Mouse (Mus musculus): ENCODE measurements around the gene Neurog2.

The Neurog2 gene

GRCm38 (mm10) chr3:127642211-127642610, 9.3 kb downstream of the Neurog2 start:
- DNase-seq (ENCODE audit: low read depth, low spot score) = no peak

DNA sequence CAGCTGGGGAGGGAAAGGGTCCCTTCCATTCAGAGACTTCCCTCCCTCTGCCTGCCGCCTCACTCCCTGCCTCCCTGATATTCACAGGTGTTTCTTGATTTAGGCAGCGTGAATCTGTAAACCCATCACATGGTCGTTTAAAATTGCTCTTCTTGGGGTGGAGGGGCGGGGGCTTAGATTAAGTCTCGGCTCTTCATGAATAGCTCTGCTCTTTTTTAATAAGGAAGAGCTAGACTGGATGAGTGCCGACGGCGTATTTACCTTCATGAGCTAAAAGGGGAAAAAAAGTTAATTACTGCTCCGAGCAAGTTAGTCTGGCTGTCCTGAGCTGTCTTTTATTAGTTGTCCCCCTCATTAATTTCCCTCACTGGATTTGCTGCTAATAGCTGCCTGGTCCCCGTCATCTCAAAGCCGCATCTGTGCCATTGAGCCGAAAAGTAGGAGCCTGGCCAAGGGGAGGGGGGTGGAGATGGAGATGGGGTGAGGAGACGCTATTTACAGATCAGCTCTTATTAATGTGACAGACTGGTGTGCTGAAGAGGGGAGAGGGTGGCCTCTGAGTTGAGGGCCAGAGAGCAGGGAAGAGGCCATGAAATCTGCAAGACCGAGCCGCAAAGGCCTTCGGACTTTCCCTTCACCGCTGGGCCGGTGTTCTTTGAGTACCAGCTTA, 13.4 kb downstream of the Neurog2 start:
- no peak for DNase-seq (ENCODE audit: low read depth, low spot score)

DNA sequence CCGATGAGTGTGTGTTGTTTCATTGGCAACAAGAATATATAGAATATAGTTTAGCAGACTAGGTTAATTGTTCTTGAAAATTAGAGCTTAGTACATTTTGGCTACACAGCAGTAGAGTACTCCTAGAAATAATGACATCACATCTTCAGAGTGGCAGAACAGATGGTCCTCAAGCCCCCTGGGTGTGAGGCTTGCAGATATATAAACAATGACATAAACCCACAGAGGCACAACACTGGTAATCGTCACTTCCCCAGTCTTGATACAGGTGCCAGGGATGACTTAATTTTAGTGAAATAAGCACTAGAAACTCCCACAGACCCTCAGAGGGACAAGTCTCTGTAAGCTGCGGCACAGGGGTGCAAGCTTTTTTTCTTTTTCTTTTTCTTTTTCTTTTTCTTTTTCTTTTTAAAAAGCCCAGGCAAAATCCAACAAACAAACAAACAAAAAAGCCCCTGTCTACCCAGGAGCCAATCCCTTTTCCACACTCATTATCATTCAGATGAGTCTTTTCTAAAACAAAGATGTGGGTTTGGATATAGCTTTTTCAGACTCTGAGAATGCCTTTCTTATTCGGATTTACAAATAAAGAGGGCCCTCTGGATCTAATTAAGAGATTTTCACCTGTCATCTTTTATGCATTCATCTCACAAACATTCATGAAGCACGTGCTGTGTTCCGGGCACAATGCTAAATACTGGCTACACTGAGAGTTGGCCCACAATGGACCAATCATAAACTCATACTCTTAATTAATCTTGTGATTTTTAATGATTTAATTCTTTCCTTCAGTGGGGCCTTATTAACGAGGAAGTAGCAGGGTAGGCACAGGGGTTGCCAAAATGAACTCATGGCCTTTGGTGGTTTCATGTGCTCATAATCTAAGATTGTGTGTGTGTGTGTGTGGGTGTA, 19.1 kb downstream of the Neurog2 start:
- no peak for DNase-seq (ENCODE audit: low read depth, low spot score)

DNA sequence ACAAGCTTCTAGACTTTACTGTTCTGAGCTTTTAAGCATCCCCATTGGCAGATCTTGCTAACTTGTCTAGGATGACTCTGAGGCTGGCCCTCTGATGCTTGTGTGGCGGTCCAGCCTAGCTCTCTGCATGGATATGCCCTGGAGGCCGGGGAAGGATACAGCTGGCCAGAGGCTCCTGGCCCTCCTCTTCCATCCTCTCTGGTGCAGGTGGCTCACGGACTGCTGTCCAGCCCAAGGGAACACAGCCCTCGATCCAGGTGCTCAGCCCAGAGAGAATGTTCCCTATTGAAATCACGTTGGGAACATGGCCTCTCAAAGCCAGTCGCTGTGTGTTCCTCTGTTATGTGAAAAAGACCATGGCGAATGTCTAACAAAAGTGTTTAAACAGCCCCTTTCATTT, 27.8 kb downstream of the Neurog2 start:
- DNase-seq (ENCODE audit: low read depth, low spot score) = no peak

GRCm38 (mm10) chr3:127661646-127662531, 29.0 kb downstream of the Neurog2 start:
- no peak for DNase-seq (ENCODE audit: low read depth, low spot score)

DNA sequence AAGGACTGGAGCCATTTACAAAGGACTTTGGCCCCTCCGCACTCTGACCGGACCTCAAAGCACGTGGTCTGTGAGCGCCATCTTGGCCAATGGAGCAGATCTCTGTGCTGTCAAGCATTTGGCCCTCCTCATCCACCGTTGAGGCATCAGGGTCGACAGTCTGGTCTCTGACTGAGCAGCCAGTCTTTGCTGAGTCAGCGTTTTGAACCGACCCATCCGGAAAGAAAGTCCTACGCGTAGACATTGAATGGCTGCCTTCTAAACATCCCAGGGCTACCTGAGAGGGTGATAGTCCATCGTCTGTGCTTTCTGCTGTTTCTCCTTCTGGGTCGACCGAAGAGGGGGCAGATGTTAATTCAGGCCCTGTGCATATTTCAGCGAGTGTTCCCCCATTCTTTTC, 46.8 kb downstream of the Neurog2 start:
- no peak for DNase-seq (ENCODE audit: low read depth, low spot score)
